Comparison of ENCODE assay signal across 20 mouse cellular contexts in the genomic region with DNA sequence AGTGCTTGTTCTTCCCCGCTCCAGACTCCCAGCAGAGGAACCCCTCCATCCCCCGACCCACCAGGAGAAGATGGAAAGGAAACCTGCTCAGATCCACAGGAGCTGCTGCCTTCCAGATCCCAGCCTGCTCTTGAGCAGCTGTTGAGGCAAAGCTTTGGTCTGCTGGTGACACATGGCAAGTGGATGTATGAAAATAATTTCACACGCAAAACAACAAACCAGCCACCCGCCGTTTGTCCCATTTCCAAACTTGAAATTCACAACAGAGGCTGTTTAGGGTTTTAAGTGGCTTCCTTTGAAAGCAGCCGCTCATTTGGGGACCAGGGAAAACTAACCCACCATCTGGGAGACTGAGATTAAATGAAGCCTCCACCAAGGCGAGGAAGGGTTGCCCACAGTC.
"Had no signal": no experiment of that assay in that cellular context is flagged by ENCODE, and none has a peak within 500 bp of the region (broad histone marks: within the 10 kb centered on the region; RNA-seq: fewer than 3 reads in every experiment).

No protein-coding gene starts in this region.

- H3K4me3 ChIP-seq: kidney, embryonic 15.5 days; limb, embryonic 10.5 days; limb, embryonic 13.5 days; liver, embryonic 12.5 days; liver, embryonic 15.5 days; lung, embryonic 15.5 days; midbrain, embryonic 15.5 days; neural tube, embryonic 12.5 days had no signal

- H3K9ac ChIP-seq: kidney, embryonic 15.5 days; limb, embryonic 13.5 days; liver, embryonic 12.5 days; liver, embryonic 15.5 days; lung, embryonic 15.5 days; midbrain, embryonic 15.5 days; neural tube, embryonic 12.5 days had no signal

- H3K27ac ChIP-seq: kidney, embryonic 15.5 days; limb, embryonic 10.5 days; limb, embryonic 13.5 days; liver, embryonic 12.5 days; liver, embryonic 15.5 days; lung, embryonic 15.5 days; midbrain, embryonic 15.5 days; neural tube, embryonic 12.5 days; stomach, postnatal 0 days had no signal

- DNase-seq: kidney, adult 11 months; kidney, adult 8-10 months; kidney, postnatal 10 days; liver; lung, adult 18-20 months; lung, postnatal 10 days; lung, postnatal 36 days; right cerebral cortex, postnatal 4 days; thymus, adult 2 months; thymus, postnatal 14 days had no signal

- H3K36me3 ChIP-seq: kidney, embryonic 15.5 days; limb, embryonic 10.5 days; limb, embryonic 13.5 days; liver, embryonic 12.5 days; liver, embryonic 15.5 days; lung, embryonic 15.5 days; midbrain, embryonic 15.5 days; neural tube, embryonic 12.5 days had no signal

- H3K27me3 ChIP-seq: liver, embryonic 15.5 days; lung, embryonic 15.5 days; midbrain, embryonic 15.5 days; neural tube, embryonic 12.5 days had no signal

- H3K4me2 ChIP-seq: kidney, embryonic 15.5 days; limb, embryonic 13.5 days; liver, embryonic 12.5 days; liver, embryonic 15.5 days; lung, embryonic 15.5 days; midbrain, embryonic 11.5 days; midbrain, embryonic 15.5 days had no signal

- H3K9me3 ChIP-seq: kidney, embryonic 15.5 days; limb, embryonic 10.5 days; limb, embryonic 13.5 days; lung, embryonic 15.5 days; midbrain, embryonic 15.5 days; neural tube, embryonic 12.5 days had no signal

- H3K4me1 ChIP-seq: kidney, embryonic 15.5 days; limb, embryonic 13.5 days; liver, embryonic 12.5 days; liver, embryonic 15.5 days; lung, embryonic 15.5 days had no signal

- ATAC-seq: liver, embryonic 12.5 days; midbrain, embryonic 15.5 days had no signal
